Comparison of ENCODE assay signal across 9 mouse cellular contexts in genomic region chr8:71324848-71325247, GRCm38 (mm10). TPM values are rescaled to one million over a fixed set of nuclear protein-coding genes. Genes with fewer than 3 reads are reported as not detected.
DNase-seq lines count a peak whose midpoint lies in the region; ATAC-seq and TF ChIP-seq lines count a peak whose summit lies in the region.
"Had no signal": no experiment of that assay in that cellular context is flagged by ENCODE, and none has a peak within 500 bp of the region (broad histone marks: within the 10 kb centered on the region; RNA-seq: fewer than 3 reads in every experiment).

No protein-coding gene starts in this region.

- no peak overlapping the region for H3K4me2 ChIP-seq in kidney, embryonic 15.5 days
- no peak overlapping the region for H3K4me2 ChIP-seq in liver, embryonic 15.5 days
- H3K4me2 ChIP-seq: embryonic facial prominence, embryonic 15.5 days had no signal

- DNase-seq in kidney, adult 18-20 months = peak; percentile 49
- no peak for DNase-seq in ES-E14 (ENCODE audit: low read depth, low spot score)
- peak; percentile 16 for DNase-seq in embryo, embryonic 11 days
- DNase-seq in ovary, postnatal 10 days (ENCODE audit: low spot score) = no peak
- DNase-seq in layer of hippocampus, postnatal 36 days = no peak
- no peak for DNase-seq in midbrain, embryonic 10.5 days (ENCODE audit: low spot score)

- no peaks in the 10 kb centered on the region for H3K27me3 ChIP-seq in kidney, embryonic 15.5 days
- H3K27me3 ChIP-seq in liver, embryonic 15.5 days = no peaks in the 10 kb centered on the region
- no peaks in the 10 kb centered on the region for H3K27me3 ChIP-seq in midbrain, embryonic 10.5 days (ENCODE audit: low read depth, poor library complexity, severe bottlenecking)
- H3K27me3 ChIP-seq: embryonic facial prominence, embryonic 15.5 days had no signal

- H3K27ac ChIP-seq in kidney, embryonic 15.5 days = no peak overlapping the region
- no peak overlapping the region for H3K27ac ChIP-seq in ES-E14 (ENCODE audit: insufficient read depth, low read depth, low read length, poor library complexity, severe bottlenecking)
- no peak overlapping the region for H3K27ac ChIP-seq in liver, embryonic 15.5 days (replicated peaks)
- H3K27ac ChIP-seq in midbrain, embryonic 10.5 days (replicated peaks) = no peak overlapping the region
- H3K27ac ChIP-seq: embryonic facial prominence, embryonic 15.5 days had no signal

- H3K9ac ChIP-seq in kidney, embryonic 15.5 days = no peak overlapping the region
- no peak overlapping the region for H3K9ac ChIP-seq in ES-E14 (ENCODE audit: insufficient read depth, low read depth, low read length, poor library complexity, severe bottlenecking)
- H3K9ac ChIP-seq in liver, embryonic 15.5 days = no peak overlapping the region
- H3K9ac ChIP-seq: embryonic facial prominence, embryonic 15.5 days had no signal

- in situ Hi-C loops in ES-E14 (cut with MboI; ENCODE audit: low sequenced_read_pairs in 2 of 2, unreplicated experiment in 2 of 2) = no loop called here

- H3K4me3 ChIP-seq in kidney, embryonic 15.5 days (replicated peaks) = no peak overlapping the region
- H3K4me3 ChIP-seq in ES-E14 (ENCODE audit: insufficient read depth in 1 of 2, low read depth in 1 of 2, low read length in 2 of 2, poor library complexity in 1 of 2, severe bottlenecking in 1 of 2) = no peak overlapping the region
- no peak overlapping the region for H3K4me3 ChIP-seq in liver, embryonic 15.5 days (replicated peaks)
- no peak overlapping the region for H3K4me3 ChIP-seq in midbrain, embryonic 10.5 days
- H3K4me3 ChIP-seq: embryonic facial prominence, embryonic 15.5 days had no signal

- no peaks in the 10 kb centered on the region for H3K4me1 ChIP-seq in kidney, embryonic 15.5 days
- H3K4me1 ChIP-seq in ES-E14 (ENCODE audit: control insufficient read depth in 2 of 2, insufficient read depth in 2 of 2, low read length in 2 of 2, poor library complexity in 1 of 2) = no peaks in the 10 kb centered on the region
- H3K4me1 ChIP-seq in liver, embryonic 15.5 days (replicated peaks) = no peaks in the 10 kb centered on the region
- no peaks in the 10 kb centered on the region for H3K4me1 ChIP-seq in midbrain, embryonic 10.5 days
- H3K4me1 ChIP-seq: embryonic facial prominence, embryonic 15.5 days had no signal

- peaks cover 78% of the 10 kb centered on the region for H3K36me3 ChIP-seq in kidney, embryonic 15.5 days
- peaks cover 16% of the 10 kb centered on the region; the same call in 1 of the 2 replicates for H3K36me3 ChIP-seq in ES-E14 (ENCODE audit: control insufficient read depth, insufficient read depth, low read length, poor library complexity, severe bottlenecking)
- H3K36me3 ChIP-seq in liver, embryonic 15.5 days (replicated peaks) = peaks cover 71% of the 10 kb centered on the region
- H3K36me3 ChIP-seq in midbrain, embryonic 10.5 days = peaks cover 84% of the 10 kb centered on the region

- ATAC-seq in kidney, embryonic 15.5 days (replicated peaks; ENCODE audit: low FRiP score) = no peak
- ATAC-seq in liver, embryonic 15.5 days (ENCODE audit: insufficient read depth) = peak; percentile 40; the same call in 1 of the 2 replicates

- 87% methylated on average over 1 of the region's 1 CpGs for WGBS in kidney, embryonic 15.5 days
- 72% methylated on average over 1 of the region's 1 CpGs for WGBS in liver, embryonic 15.5 days (ENCODE audit: insufficient replicate concordance)
- 92% methylated on average over 1 of the region's 1 CpGs for WGBS in midbrain, embryonic 10.5 days

- no peaks in the 10 kb centered on the region for H3K9me3 ChIP-seq in kidney, embryonic 15.5 days (replicated peaks)
- no peaks in the 10 kb centered on the region for H3K9me3 ChIP-seq in ES-E14 (ENCODE audit: control insufficient read depth, insufficient read depth, low read depth, low read length)
- H3K9me3 ChIP-seq in liver, embryonic 15.5 days (replicated peaks) = no peaks in the 10 kb centered on the region
- H3K9me3 ChIP-seq in midbrain, embryonic 10.5 days (replicated peaks) = no peaks in the 10 kb centered on the region
- H3K9me3 ChIP-seq: embryonic facial prominence, embryonic 15.5 days had no signal

TF ChIP-seq in ES-E14, 5 proteins besides CTCF, POLR2A, EP300 and RAD21:
- TF ChIP-seq MAFK (IDR thresholded peaks at IDR 0.05; ENCODE audit: insufficient read depth, low read depth, low read length) (peak; percentile 73), CHD2 (IDR thresholded peaks at IDR 0.05; ENCODE audit: low read depth, low read length) (no peak)

RNA-seq across cellular contexts. Expression of gene Use1, which starts 41.8 kb away (rescaled TPM):
- polyA plus RNA-seq in kidney, embryonic 15.5 days (2015; fragmentation: Nextera tagmentation; extraction: Ambion mirVana) = 103 and 105 TPM in 2 replicates
- total RNA-seq in ES-E14 (2012; rRNA removed) = 112 and 144 TPM in 2 replicates
- 38.7 and 41.1 TPM in 2 replicates for polyA plus RNA-seq in liver, embryonic 15.5 days (2015; fragmentation: Nextera tagmentation; extraction: Ambion mirVana)
- total RNA-seq in layer of hippocampus, postnatal 36 days (2021) = 100 to 1,000 TPM; 105 to 108 TPM
- polyA plus RNA-seq in midbrain, embryonic 10.5 days (2016; fragmentation: Nextera tagmentation; extraction: Ambion mirVana) = 68.5 and 74.3 TPM in 2 replicates

RNA-seq across cellular contexts. Expression of gene Ocel1, which starts 46.2 kb away (rescaled TPM):
- polyA plus RNA-seq in kidney, embryonic 15.5 days (2015; fragmentation: Nextera tagmentation; extraction: Ambion mirVana) = 6.6 and 7.1 TPM in 2 replicates
- 7.4 and 9.4 TPM in 2 replicates for total RNA-seq in ES-E14 (2012; rRNA removed)
- 4.6 and 5.2 TPM in 2 replicates for polyA plus RNA-seq in liver, embryonic 15.5 days (2015; fragmentation: Nextera tagmentation; extraction: Ambion mirVana)
- total RNA-seq in layer of hippocampus, postnatal 36 days (2021) = 10 to 100 TPM; 12.1 to 14.1 TPM
- 4.9 and 6.1 TPM in 2 replicates for polyA plus RNA-seq in midbrain, embryonic 10.5 days (2016; fragmentation: Nextera tagmentation; extraction: Ambion mirVana)

RNA-seq across cellular contexts. Expression of gene Haus8, which starts 52.1 kb away (rescaled TPM):
- polyA plus RNA-seq in kidney, embryonic 15.5 days (2015; fragmentation: Nextera tagmentation; extraction: Ambion mirVana) = 50.7 and 55.1 TPM in 2 replicates
- total RNA-seq in ES-E14 (2012; rRNA removed) = 26.3 and 39.3 TPM in 2 replicates
- 44.8 and 47.5 TPM in 2 replicates for polyA plus RNA-seq in liver, embryonic 15.5 days (2015; fragmentation: Nextera tagmentation; extraction: Ambion mirVana)
- total RNA-seq in layer of hippocampus, postnatal 36 days (2021) = 1 to 10 TPM; 7.8 to 9.9 TPM
- polyA plus RNA-seq in midbrain, embryonic 10.5 days (2016; fragmentation: Nextera tagmentation; extraction: Ambion mirVana) = 60.8 and 61.4 TPM in 2 replicates

RNA-seq across cellular contexts. Expression of gene Myo9b, which starts 52.3 kb away (rescaled TPM):
- 20.6 and 23.6 TPM in 2 replicates for polyA plus RNA-seq in kidney, embryonic 15.5 days (2015; fragmentation: Nextera tagmentation; extraction: Ambion mirVana)
- total RNA-seq in ES-E14 (2012; rRNA removed) = 32.1 and 36.1 TPM in 2 replicates
- polyA plus RNA-seq in liver, embryonic 15.5 days (2015; fragmentation: Nextera tagmentation; extraction: Ambion mirVana) = 7.3 and 8.6 TPM in 2 replicates
- 10 to 100 TPM; 32.9 to 36.4 TPM for total RNA-seq in layer of hippocampus, postnatal 36 days (2021)
- polyA plus RNA-seq in midbrain, embryonic 10.5 days (2016; fragmentation: Nextera tagmentation; extraction: Ambion mirVana) = 24.6 and 25.3 TPM in 2 replicates

RNA-seq across cellular contexts. Expression of gene Nr2f6, which starts 56.9 kb away (rescaled TPM):
- 96.1 and 99.9 TPM in 2 replicates for polyA plus RNA-seq in kidney, embryonic 15.5 days (2015; fragmentation: Nextera tagmentation; extraction: Ambion mirVana)
- 52.8 and 63.1 TPM in 2 replicates for total RNA-seq in ES-E14 (2012; rRNA removed)
- polyA plus RNA-seq in liver, embryonic 15.5 days (2015; fragmentation: Nextera tagmentation; extraction: Ambion mirVana) = 24.1 and 27.0 TPM in 2 replicates
- total RNA-seq in layer of hippocampus, postnatal 36 days (2021) = 10 to 100 TPM; 42.6 to 47.1 TPM
- polyA plus RNA-seq in midbrain, embryonic 10.5 days (2016; fragmentation: Nextera tagmentation; extraction: Ambion mirVana) = 74.7 and 110 TPM in 2 replicates

Comparison
In these comparisons a context has a peak if more than half of its experiments do, and no peak if none do; other contexts are left out.
1. DNase-seq: peak in kidney, adult 18-20 months (single experiment) and embryo, embryonic 11 days (single experiment); none in ES-E14 (single experiment), ovary, postnatal 10 days (single experiment), layer of hippocampus, postnatal 36 days (0 of 2) and midbrain, embryonic 10.5 days (single experiment).